Mouse (Mus musculus) spleen, adult 18-20 months (tissue): Measurements from ENCODE around the gene Itpk1.
A peak's percentile ranks its signal among the peaks of the same experiment; 100 is the strongest.

Experiments used
- DNase-seq, 2 experiments: peaks; one replicate each; pipeline ENCODE4 v3.0.0; 2022; ENCODE audit warnings: mixed read lengths in 2 of 2

The Itpk1 gene

DNA sequence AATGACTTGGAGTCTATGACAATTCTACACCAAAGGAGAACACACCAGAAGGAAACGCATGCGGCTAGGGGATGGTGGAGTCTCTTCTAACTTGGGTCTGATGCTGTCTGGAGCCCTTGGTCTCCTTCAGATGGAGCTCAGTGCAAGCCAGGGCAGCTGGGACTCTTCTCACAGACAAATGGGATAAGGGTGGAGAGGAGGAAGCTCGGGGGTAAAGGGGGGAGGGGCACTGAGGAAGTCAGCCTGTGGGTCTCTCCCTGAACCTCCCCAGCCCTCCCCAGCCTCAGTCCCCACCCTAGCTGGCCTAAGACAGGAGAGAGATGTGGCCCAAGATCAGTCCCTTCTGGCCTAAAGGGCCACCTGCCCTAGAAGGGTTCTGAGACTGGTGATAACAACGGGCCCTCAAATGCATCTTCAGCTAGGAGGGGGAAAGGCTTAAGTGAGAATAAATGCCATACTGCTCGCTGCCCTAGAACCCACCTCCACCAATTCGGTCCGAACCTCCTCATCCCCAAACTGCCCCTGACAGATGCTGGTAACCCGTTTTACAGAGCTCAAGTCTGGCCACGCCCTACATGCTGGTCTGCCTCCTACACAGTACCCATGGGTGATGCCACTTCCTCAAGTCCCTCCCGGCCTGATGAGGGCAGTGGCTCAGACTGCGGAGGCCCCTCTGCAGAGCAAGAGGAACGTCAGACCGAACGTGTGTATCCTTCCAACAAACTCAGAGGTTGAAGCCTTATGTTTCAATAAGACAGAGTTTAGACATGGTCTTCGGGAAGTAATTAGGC, 14.8 kb downstream of the Itpk1 start:
- DNase-seq, result peak; percentile 45 to 53

DNA sequence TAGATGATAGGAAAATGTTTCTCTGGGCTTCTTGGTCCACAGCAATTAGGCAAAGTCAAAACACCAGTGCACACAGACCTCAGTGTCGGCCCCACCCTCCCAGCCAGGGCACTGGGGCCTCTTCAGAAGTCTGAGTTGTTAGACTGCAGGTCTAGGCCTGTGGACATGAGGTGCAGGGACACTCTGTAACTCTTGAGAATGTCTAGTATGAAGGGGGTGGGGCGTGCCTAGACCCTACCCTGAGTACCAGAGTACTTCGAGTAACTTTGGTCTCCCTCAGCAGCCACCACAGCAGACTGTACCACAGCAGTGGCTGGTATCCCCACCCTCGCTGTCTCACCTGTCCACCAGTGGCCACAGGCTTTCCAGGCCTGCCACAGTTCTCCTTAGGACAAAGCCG, 18.4 kb downstream of the Itpk1 start:
- DNase-seq, result no peak

DNA sequence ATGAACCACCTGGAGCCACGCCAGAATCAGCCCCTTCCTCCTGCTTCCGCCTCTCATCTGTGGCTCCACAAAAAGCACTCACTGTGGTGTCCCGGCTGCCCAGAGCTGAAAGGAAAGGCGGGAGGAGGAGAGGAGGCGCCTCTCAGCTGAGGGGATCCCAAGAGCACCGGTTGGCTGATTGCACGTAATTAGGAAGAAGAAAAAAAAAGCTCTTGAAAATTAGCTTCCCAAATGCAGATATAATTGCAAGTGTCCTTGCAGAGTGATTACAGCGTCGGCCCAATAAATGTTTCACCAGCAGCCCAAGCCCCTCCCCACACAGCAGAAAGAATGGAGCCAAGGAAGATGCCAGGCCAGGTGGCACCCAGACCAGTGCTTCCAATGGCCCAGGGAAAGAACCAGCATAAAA, 19.2 kb downstream of the Itpk1 start:
- no peak for DNase-seq

DNA sequence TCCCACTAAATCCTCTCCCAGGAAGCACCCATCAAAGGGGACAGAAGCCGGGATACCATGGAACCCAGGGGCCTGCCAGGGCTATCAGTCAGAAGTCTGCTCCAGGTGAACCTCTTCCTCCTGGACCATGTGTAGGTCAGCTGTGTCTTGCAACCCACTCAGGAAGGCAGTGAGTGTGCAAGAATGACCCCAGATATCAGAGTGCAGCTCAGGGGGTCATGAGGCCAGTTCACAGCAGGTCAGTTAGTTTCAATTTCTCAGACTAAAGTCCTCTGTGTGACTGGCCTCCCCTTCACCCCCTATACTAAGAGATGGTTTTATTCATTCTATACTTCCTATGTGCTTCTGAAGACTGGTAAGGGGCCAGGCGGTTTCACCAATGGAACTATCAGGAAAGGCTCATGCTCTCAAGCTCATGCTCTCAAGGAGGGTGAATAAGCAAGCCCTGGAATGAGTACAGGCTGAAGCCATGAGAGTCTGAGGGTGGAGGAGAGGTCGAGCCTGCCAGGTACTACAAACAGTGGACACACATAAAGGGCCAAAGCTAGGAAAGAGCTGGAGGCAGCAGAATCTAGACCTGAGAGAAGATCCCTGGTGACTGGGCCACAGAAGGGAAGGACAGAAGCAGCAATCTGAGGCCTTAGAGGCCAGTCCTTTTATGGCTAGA, 19.9 kb downstream of the Itpk1 start:
- no peak for DNase-seq

DNA sequence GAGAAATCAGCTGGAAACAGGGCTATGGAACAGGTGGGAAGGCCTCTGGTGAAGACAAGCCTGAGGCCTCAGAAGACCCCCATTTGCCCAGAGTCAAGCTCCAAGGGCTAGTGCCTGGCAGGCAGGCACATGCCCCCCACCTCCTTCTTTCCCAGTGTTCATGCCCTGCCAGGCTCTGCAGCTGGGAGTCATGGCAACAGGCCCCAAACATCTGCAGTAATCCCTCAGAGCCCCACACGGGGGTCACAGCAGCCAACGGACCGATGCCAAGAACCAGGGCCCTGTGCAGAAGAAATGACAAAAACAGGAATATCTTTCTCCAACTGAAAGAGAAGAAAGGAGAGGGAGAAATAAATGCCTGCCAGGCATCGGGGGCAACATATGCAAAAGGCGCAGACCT, 20.8 kb downstream of the Itpk1 start:
- no peak for DNase-seq

DNA sequence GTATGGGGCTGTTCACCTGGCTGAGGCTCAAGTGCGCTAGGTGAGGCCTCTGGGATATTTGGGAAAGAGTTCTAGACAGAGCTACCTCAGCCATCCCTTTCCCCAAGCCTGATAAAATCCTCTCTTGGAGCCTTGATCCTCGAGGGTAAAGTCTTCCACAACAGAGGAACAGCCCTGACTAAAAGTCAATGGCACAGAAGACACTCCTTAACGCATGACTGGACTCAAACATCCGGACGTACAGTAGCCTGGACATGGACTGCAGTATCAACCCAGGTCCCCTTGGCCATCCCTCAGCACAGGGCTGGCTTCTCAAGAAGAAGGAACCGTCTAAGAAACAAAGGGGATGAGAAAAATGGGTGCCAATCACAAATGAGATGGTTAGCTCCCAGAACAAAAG, 21.3 kb downstream of the Itpk1 start:
- DNase-seq, result no peak

DNA sequence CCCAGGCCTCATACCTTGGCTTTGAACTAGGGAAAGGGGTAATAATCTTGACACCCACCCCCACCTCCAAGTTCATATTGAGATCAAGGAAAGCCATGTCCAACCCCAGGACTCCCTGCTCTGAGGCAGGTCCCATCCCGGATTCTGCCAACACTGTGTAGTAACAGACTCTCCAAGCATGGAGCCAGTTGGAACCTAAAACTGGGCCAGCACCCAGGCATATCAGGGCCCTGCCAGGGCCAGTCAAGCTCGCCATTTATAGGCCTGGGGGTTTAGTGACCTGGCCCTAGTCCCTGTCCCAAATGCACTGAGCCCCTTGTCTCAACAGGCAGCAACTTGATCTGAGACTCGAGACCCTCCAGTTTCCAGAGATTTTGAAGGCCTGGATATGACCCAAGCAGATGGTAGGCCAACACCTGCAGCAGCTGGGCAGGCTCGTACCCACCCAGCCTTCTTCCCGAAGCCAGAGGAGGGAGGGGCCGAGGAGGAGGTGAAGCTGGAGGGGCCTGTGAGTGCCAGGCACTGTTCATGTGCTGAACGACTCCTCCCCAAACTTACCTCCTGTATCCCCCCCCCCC, 21.9 kb downstream of the Itpk1 start:
- no peak for DNase-seq

DNA sequence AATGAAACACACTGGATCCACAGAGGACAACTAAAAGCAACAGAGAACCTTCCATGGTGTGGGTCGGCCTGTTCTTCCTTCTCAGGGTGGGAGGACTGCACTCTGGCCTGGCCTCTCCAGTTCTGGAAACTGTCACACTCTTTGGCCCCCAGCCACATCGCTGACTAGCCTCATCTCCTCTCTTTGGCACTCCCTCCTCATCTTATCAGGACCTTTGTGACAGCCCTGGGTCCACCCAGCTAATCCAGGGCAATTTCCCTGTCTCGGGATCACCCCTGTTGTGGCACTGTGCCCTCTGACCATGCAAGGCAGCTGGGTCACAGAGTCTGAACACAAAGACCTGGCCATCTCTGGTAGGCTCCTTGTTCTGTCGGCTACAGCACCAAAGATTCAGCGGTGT, 22.6 kb downstream of the Itpk1 start:
- DNase-seq, result no peak

DNA sequence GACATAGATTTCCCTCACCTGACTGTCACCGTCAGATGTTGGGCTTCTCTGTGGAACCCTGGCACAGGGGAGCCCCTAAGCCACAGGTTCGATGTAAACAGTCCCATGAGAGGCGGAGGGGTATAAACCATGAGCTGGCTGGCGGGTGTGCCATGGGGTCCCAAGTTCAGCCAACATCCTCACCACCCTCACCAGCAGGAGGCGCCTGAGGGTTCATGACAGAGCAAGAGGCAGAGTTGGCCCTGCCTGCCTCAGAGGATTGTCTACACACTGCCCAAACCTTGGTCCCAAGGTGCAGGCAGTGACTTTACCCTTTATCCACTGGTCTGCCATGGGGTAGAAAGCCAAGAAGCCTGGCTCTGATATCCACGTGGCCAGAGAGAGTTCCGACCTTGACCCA, 23.1 kb downstream of the Itpk1 start:
- peak in 1 of 2 experiments; percentile 56 for DNase-seq

DNA sequence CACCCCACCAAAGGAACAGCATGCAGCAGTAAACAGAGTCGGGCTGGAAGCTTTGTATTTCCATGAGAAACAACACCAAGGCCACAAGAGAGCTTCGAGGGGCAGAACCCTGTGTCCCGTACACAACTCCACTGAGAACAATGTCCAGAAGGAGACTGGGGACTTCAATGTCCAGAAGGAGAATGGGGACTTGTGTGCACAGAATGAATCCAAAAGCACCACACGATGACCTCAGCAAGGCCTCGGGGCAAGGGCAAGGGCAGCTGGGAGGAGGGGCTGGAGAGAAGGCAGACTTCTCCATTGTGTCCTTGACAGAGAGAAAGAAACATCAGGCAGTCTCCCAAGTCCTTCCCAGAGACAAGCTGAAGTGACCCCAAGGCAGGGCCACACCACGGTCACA, 25.9 kb downstream of the Itpk1 start:
- no peak for DNase-seq

DNA sequence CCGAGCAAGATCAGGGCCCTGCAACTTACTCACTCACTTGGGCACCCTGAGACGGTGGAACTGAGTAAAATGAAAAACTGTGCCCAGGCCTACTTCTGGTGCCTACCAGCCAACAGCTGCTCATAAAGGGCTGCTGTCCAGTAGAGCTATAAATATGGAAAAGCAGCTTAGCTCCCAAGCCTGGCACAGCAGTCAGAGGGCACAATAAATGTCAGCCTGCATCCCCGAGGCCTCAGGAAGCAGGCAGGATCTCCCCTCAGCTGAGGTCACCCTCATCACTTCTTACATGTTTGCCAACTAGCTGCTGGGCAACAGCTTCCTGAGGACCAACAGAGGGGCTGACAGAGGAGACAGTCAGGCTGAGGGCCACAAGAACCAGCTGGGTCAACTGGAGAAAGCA, 27.6 kb downstream of the Itpk1 start:
- DNase-seq, result no peak

DNA sequence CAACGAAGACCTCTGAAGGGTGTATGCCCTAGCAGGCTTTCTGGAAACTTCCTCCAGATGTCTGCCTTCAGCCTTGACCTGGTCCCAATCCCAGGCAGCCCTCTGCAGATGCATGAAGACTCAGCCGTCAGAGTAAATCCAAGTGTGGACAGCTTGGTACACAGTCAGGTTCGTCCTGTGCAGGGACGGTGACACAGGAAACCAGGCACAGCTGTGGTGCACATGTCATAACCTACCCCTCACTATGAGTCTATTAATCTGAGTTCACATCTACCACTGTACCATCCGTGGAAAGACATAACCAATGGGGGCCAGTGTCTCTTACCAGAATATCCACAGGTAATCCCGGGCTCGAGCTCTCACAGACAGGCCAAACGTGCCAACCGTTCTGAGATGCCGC, 30.2 kb downstream of the Itpk1 start:
- DNase-seq, result no peak

DNA sequence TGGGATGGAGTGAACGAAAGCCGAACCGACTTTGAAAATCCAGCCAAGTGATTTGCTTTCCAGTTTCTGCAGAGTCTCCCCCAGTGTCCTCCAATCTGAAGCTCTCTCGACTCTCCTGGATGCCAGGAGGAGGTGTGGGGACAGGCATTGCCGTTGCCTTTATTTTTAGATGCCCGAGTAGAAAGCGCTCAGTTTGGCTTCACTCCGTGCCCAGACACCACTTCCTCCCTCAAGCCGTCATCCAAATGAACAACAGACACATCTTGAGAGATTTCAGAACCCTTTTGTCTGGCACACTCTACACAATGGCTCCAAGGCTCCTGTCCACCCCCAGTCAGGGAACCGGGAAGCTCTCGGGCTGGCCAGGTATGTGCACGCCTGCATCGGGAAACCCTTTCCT, 30.6 kb downstream of the Itpk1 start:
- DNase-seq, result no peak

DNA sequence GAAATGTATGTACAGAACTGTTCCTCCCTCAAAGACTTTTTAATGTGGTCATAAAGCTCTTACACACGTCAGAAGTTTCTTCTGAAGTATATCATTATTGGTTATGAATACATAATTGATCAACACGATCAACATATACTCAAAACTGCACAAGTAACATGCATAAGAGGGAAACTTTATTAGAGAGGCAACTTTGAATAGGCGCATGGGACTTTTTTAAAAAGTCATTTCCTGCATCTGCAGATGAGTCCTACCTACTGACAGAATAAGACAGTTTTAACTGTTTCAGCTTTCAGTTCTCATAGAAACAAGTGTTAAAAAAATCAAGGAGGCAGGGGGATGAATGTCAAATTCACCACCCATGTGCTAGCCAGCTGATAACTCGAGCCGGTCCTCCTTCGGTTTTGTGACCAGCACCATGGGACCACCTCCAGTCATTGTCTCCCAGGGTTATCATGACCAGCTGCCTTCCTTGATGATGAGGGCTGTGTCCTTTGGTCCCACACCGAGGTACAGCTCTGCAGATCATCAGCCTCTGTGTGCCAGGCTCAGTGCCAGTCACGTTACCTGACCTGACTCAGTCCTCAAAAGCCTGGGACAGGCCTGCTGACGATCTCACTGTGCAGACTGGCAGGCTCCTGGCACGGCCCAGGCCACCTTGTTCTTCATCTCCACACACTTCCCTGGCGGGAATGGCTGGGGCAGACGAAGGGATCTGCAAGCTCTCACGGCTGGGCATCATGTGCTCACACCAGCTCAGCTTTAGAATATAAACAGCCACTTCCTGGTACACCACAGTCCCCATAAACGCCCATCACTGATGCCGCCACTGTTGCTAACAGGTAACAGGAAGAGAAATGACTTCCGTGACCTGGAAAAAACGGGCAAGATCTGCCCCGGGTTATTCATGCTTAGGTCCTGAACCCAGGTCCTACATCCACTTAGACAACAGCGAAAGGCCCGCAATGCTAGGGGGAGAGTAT, 31.6 kb downstream of the Itpk1 start:
- peak in 1 of 2 experiments; percentile 23 for DNase-seq

DNA sequence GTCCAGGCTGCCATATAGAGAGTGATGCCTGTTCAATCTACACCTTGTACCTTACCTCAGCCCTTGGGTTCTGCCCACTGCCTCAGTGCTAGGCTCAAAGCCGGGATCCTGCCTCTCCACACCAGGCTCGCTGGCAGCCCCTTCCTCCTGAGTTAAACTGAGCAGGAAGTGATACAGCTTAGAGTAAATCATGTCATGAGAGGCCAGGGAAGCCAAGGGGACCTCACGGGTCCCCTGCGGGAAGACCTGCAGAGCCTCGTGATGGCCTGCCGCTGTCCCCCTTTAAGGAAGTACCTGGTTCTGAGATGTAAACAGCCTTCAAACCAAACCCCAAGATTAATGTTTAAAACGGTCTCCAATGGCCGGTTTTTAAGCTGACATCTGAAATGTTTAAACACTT, 32.6 kb downstream of the Itpk1 start:
- DNase-seq, result no peak

DNA sequence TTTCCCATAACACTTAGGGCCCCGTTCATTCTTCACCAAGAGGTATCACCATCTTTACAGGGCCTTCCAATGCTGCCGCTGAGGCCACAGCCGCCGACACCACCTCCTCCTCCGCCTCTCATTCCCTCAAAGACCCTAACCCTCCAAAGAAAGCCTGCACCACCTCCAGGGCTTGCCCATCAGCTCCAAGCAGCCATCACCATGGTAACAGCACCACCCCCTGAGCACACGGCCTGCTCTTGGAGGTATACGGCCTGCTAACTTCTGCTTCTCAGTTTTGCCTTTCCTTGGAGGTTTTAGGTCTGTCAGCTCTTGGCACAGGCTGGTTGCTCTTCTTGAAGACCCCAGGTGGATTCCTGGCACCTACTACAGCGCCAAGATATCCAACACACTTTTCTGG, 33.9 kb downstream of the Itpk1 start:
- no peak for DNase-seq

DNA sequence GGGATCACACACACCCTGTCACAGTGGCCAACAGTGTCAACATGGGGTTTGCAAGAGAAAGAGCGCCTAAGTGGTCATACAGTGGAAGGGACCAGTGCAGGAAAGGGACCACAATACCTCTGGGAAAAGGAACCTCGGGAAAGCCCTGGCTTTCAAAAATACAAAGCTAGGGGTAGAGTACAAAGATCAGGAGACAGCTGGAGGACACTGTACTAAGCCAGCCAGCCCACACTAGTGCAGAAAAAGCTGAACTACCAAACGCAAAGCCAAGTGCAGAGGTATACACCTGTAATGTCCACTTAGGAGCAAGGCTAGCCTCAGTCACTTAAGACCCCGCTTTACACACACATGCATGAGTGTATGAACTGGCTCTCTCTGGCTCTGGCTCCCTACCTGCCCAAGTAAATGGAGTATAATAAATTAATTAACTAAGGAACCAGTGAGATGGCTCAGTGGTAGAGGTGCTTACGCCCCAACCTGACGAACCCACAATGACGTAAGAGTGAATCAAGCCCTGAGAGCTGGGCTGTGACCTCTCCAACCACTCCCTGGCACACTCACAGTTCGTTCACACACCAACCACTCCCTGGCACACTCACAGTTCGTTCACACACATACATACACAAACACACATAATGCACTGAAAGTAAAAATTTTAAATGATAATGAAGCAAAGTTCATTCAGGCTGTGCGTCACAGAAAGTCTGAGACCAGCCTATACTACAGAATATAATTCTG, 39.1 kb downstream of the Itpk1 start:
- no peak for DNase-seq

DNA sequence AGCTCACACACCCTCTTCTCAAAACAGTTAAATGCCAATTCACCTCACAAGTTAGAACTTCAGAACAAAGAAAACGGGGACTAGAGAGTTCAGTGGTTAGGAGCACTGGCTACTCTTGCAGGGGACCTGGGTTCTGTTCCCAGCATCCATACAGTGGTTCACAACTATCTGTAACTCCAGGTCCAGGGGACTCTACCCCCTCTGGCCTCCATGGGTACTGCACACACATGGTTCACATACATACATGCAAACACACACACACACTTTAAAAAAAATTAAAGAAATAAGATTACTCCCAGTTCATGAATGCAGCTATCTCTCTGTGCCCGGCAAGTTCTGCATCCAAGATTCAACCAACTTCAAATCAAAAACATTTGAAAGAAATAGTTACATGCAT, 40.7 kb downstream of the Itpk1 start:
- no peak for DNase-seq

DNA sequence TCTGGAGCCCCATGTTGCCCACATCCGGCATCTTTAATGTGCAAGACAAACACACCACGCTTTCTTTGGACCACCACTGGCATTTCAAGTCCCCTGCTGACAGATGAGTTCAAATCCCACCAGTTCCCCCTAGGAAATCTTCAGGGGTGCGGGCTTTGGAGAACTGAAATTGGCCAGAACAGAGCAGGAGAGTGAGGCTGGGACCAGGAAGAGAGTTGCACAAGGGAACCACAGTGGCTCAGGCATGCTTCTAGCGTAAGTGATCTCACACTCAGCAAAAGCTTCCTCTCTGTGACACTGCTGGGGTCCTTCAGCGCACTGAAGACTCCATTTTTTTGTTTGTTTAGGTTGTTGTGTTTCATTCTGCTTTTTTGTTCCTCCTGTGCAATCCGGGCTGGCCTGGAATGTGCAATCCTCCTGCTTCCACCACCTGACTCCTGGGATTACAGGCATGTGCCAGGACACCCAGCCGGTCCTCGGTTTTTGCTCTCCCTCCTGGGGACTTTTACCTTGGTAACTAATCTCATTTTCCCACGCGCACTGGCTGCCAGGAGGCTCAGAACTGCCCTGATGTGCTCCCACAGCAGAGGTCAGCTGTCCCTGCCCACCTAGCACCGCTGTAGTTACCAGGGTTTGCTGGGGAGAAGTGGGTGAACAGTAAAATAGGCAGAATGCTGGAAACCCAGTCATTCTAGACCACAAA, 41.2 kb downstream of the Itpk1 start:
- DNase-seq, result no peak

DNA sequence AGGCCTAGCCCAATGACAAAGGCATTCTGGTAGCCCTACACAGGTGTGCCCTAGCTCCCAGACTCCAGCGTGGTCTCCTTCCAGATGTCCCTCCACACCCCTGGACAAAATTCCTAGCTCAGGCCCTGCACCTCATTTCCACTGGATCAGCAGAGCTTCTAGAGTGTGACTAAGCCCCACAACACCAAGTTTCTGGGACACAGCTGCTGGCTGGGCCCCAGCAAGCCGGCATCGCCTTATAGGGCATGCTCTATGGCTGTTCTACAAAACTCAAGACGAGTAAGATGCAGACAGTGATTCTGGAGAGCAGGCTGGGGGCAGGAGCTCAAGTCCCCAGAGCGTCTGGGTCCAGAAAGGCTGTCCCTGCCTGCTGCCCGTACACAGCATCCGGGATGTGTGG, 43.0 kb downstream of the Itpk1 start:
- no peak for DNase-seq

DNA sequence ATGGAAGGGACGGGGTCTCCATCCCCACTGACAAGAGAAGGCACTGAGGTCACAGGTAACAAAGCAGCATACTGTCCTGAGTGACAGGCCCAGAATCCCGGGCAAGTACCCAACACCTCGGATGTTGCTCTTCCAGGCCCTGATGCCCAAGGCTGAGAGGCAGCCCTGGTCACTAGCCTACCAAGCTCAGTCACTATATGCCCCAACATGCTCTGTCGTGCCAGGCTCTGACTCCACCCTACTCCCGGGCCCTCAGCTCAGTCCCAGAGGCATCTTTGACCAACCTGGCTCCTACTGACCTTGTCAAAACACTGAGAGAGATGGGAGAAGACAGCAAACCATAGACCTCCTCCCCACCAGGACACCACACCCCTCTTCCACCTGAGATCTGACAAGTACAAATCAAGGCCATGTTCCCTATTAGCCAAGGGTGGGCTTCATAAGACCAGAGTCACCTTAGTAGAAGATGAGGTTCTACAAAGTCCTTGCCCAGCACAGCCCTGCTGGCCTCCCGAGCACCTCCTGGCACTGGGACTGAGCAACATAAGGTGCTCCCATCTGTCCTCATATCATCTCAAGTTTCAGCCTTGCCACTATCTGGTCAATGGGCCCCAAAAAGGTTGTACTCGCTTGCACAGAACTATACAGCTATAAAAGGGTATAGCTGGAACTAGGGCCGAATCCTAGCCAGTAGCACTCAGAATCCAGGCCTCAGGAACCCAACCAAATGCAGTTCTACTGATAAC, 43.7 kb downstream of the Itpk1 start:
- DNase-seq, result no peak
